Mouse (Mus musculus) lung, postnatal 4 days (tissue): ENCODE measurements around the gene Smg5.

Experiments
- DNase-seq, 2 experiments: peaks; one replicate each; pipeline ENCODE4 v3.0.0; 2021

The Smg5 gene

GRCm38 (mm10) chr3:88395742-88396141 is 59.7 kb downstream of the Smg5 start:
- DNase-seq = no peak

- no peak for DNase-seq
Measured at GRCm38 (mm10) chr3:88398666-88399065, 62.6 kb downstream of the Smg5 start.

GRCm38 (mm10) chr3:88403522-88404230 is 67.6 kb downstream of the Smg5 start:
- no peak for DNase-seq

GRCm38 (mm10) chr3:88407090-88407489 is 71.0 kb downstream of the Smg5 start:
- DNase-seq = peak; percentile 34 to 78

GRCm38 (mm10) chr3:88407529-88407928 is 71.5 kb downstream of the Smg5 start:
- no peak for DNase-seq

GRCm38 (mm10) chr3:88408953-88409352 is 72.9 kb downstream of the Smg5 start:
- no peak for DNase-seq

- peak; percentile 95 to 96 for DNase-seq
Measured at GRCm38 (mm10) chr3:88409741-88410644, 73.9 kb downstream of the Smg5 start, which contains the start of gene Pmf1. Gene Pmf1 (minus strand): TSS chr3:88410331.

GRCm38 (mm10) chr3:88410645-88411031 is 74.6 kb downstream of the Smg5 start:
- DNase-seq = no peak

- DNase-seq = no peak
Measured at GRCm38 (mm10) chr3:88411681-88412080, 75.6 kb downstream of the Smg5 start.
